Mouse (Mus musculus): ENCODE data around the gene Bcr. TPM values are rescaled to one million over a fixed set of nuclear protein-coding genes. Genes with fewer than 3 reads are reported as not detected.

The Bcr gene
- polyA plus RNA-seq, 1 experiment from 2014 or later: 11.7 TPM

GRCm38 (mm10) chr10:75118444-75118843 lies 58.1 kb downstream of the Bcr start:
- no peaks in the 10 kb centered on the region for H3K27me3 ChIP-seq (ENCODE audit: control insufficient read depth, insufficient read depth, low read length)
- H3K27ac ChIP-seq (ENCODE audit: low read depth, low read length): no peak overlapping the region
- 87% methylated on average over 6 of the region's 6 CpGs for WGBS
- ATAC-seq (replicated peaks; ENCODE audit: low FRiP score) (no peak), DNase-seq (ENCODE audit: low spot score) (no peak)
- no peaks in the 10 kb centered on the region for H3K9me3 ChIP-seq (ENCODE audit: control insufficient read depth, low read length)
- no peak overlapping the region for H3K9ac ChIP-seq (ENCODE audit: low read length)
- H3K36me3 ChIP-seq (ENCODE audit: control insufficient read depth, insufficient read depth, low read length): no peaks in the 10 kb centered on the region
- H3K4me1 ChIP-seq (replicated peaks; ENCODE audit: control insufficient read depth, insufficient read depth, low read length): no peaks in the 10 kb centered on the region
- H3K4me2 ChIP-seq (ENCODE audit: low read depth, low read length, severe bottlenecking): no peak overlapping the region
- no peak overlapping the region for H3K4me3 ChIP-seq (ENCODE audit: low read depth, low read length)

- no peak for ATAC-seq (replicated peaks; ENCODE audit: low FRiP score)
- H3K9me3 ChIP-seq (ENCODE audit: control insufficient read depth, low read length): no peaks in the 10 kb centered on the region
- H3K4me3 ChIP-seq (ENCODE audit: low read depth, low read length): no peak overlapping the region
- H3K27ac ChIP-seq (ENCODE audit: low read depth, low read length): no peak overlapping the region
- no peaks in the 10 kb centered on the region for H3K4me1 ChIP-seq (replicated peaks; ENCODE audit: control insufficient read depth, insufficient read depth, low read length)
- DNase-seq (ENCODE audit: low spot score): no peak
- no peak overlapping the region for H3K4me2 ChIP-seq (ENCODE audit: low read depth, low read length, severe bottlenecking)
- no peaks in the 10 kb centered on the region for H3K36me3 ChIP-seq (ENCODE audit: control insufficient read depth, insufficient read depth, low read length)
- H3K27me3 ChIP-seq (ENCODE audit: control insufficient read depth, insufficient read depth, low read length): no peaks in the 10 kb centered on the region
- 86% methylated on average over 3 of the region's 3 CpGs for WGBS
- no peak overlapping the region for H3K9ac ChIP-seq (ENCODE audit: low read length)
Observed at GRCm38 (mm10) chr10:75119396-75119795, 59.0 kb downstream of the Bcr start.

- no peak overlapping the region for H3K4me3 ChIP-seq (ENCODE audit: low read depth, low read length)
- H3K36me3 ChIP-seq (ENCODE audit: control insufficient read depth, insufficient read depth, low read length): no peaks in the 10 kb centered on the region
- no peak overlapping the region for H3K27ac ChIP-seq (ENCODE audit: low read depth, low read length)
- DNase-seq (ENCODE audit: low spot score) (no peak), ATAC-seq (replicated peaks; ENCODE audit: low FRiP score) (no peak)
- H3K4me2 ChIP-seq (ENCODE audit: low read depth, low read length, severe bottlenecking): no peak overlapping the region
- H3K9me3 ChIP-seq (ENCODE audit: control insufficient read depth, low read length): no peaks in the 10 kb centered on the region
- 82% methylated on average over 5 of the region's 5 CpGs for WGBS
- H3K4me1 ChIP-seq (replicated peaks; ENCODE audit: control insufficient read depth, insufficient read depth, low read length): no peaks in the 10 kb centered on the region
- H3K9ac ChIP-seq (ENCODE audit: low read length): no peak overlapping the region
- no peaks in the 10 kb centered on the region for H3K27me3 ChIP-seq (ENCODE audit: control insufficient read depth, insufficient read depth, low read length)
Observed at GRCm38 (mm10) chr10:75120176-75120575, 59.8 kb downstream of the Bcr start.

- no peak overlapping the region for H3K4me3 ChIP-seq (ENCODE audit: low read depth, low read length)
- no peak for DNase-seq (ENCODE audit: low spot score)
- no peak overlapping the region for H3K27ac ChIP-seq (ENCODE audit: low read depth, low read length)
- H3K4me1 ChIP-seq (replicated peaks; ENCODE audit: control insufficient read depth, insufficient read depth, low read length): no peaks in the 10 kb centered on the region
- H3K27me3 ChIP-seq (ENCODE audit: control insufficient read depth, insufficient read depth, low read length): no peaks in the 10 kb centered on the region
- WGBS: 74% methylated on average over 5 of the region's 5 CpGs
- H3K36me3 ChIP-seq (ENCODE audit: control insufficient read depth, insufficient read depth, low read length): no peaks in the 10 kb centered on the region
- H3K9me3 ChIP-seq (ENCODE audit: control insufficient read depth, low read length): no peaks in the 10 kb centered on the region
- no peak overlapping the region for H3K4me2 ChIP-seq (ENCODE audit: low read depth, low read length, severe bottlenecking)
- ATAC-seq (replicated peaks; ENCODE audit: low FRiP score): no peak; the same call in 1 of the 2 replicates
- H3K9ac ChIP-seq (ENCODE audit: low read length): no peak overlapping the region
Observed at GRCm38 (mm10) chr10:75121028-75121427, 60.6 kb downstream of the Bcr start.

- Histone ChIP-seq H3K4me1 (replicated peaks; ENCODE audit: control insufficient read depth, insufficient read depth, low read length) (no peaks in the 10 kb centered on the region), H3K9ac (ENCODE audit: low read length) (no peak overlapping the region), H3K9me3 (ENCODE audit: control insufficient read depth, low read length) (no peaks in the 10 kb centered on the region), H3K4me2 (ENCODE audit: low read depth, low read length, severe bottlenecking) (no peak overlapping the region), H3K27ac (ENCODE audit: low read depth, low read length) (no peak overlapping the region), H3K27me3 (ENCODE audit: control insufficient read depth, insufficient read depth, low read length) (no peaks in the 10 kb centered on the region), H3K36me3 (ENCODE audit: control insufficient read depth, insufficient read depth, low read length) (no peaks in the 10 kb centered on the region; the same call in 1 of the 2 replicates), H3K4me3 (ENCODE audit: low read depth, low read length) (no peak overlapping the region)
- DNase-seq (ENCODE audit: low spot score) (no peak), ATAC-seq (replicated peaks; ENCODE audit: low FRiP score) (no peak)
- WGBS: 82% methylated on average over 4 of the region's 4 CpGs
Observed at GRCm38 (mm10) chr10:75125577-75125976, 65.2 kb downstream of the Bcr start.

- no peak for DNase-seq (ENCODE audit: low spot score)
- Histone ChIP-seq H3K27ac (ENCODE audit: low read depth, low read length) (no peak overlapping the region), H3K27me3 (ENCODE audit: control insufficient read depth, insufficient read depth, low read length) (no peaks in the 10 kb centered on the region), H3K36me3 (ENCODE audit: control insufficient read depth, insufficient read depth, low read length) (no peaks in the 10 kb centered on the region; the same call in 1 of the 2 replicates), H3K4me1 (replicated peaks; ENCODE audit: control insufficient read depth, insufficient read depth, low read length) (no peaks in the 10 kb centered on the region), H3K9ac (ENCODE audit: low read length) (no peak overlapping the region), H3K9me3 (ENCODE audit: control insufficient read depth, low read length) (no peaks in the 10 kb centered on the region), H3K4me3 (ENCODE audit: low read depth, low read length) (no peak overlapping the region), H3K4me2 (ENCODE audit: low read depth, low read length, severe bottlenecking) (no peak overlapping the region)
- 0 out of 2 replicates have a peak, but pooled peaks have one; percentile 10 for ATAC-seq (replicated peaks; ENCODE audit: low FRiP score)
- 92% methylated on average over 7 of the region's 7 CpGs for WGBS
Observed at GRCm38 (mm10) chr10:75129283-75129710, 68.9 kb downstream of the Bcr start.

GRCm38 (mm10) chr10:75130372-75131046 lies 70.1 kb downstream of the Bcr start:
- H3K36me3 ChIP-seq (ENCODE audit: control insufficient read depth, insufficient read depth, low read length): no peaks in the 10 kb centered on the region; the same call in 1 of the 2 replicates
- H3K27ac ChIP-seq (ENCODE audit: low read depth, low read length): no peak overlapping the region
- no peak for DNase-seq (ENCODE audit: low spot score)
- H3K4me2 ChIP-seq (ENCODE audit: low read depth, low read length, severe bottlenecking): no peak overlapping the region
- H3K9me3 ChIP-seq (ENCODE audit: control insufficient read depth, low read length): no peaks in the 10 kb centered on the region
- WGBS: 91% methylated on average over 4 of the region's 4 CpGs
- no peak overlapping the region for H3K4me3 ChIP-seq (ENCODE audit: low read depth, low read length)
- H3K9ac ChIP-seq (ENCODE audit: low read length): no peak overlapping the region
- ATAC-seq (replicated peaks; ENCODE audit: low FRiP score): no peak
- H3K4me1 ChIP-seq (replicated peaks; ENCODE audit: control insufficient read depth, insufficient read depth, low read length): no peaks in the 10 kb centered on the region
- no peaks in the 10 kb centered on the region for H3K27me3 ChIP-seq (ENCODE audit: control insufficient read depth, insufficient read depth, low read length)

- no peaks in the 10 kb centered on the region for H3K27me3 ChIP-seq (ENCODE audit: control insufficient read depth, insufficient read depth, low read length)
- WGBS: 69% methylated on average over 8 of the region's 8 CpGs
- no peak for ATAC-seq (replicated peaks; ENCODE audit: low FRiP score)
- no peak overlapping the region for H3K27ac ChIP-seq (ENCODE audit: low read depth, low read length)
- no peaks in the 10 kb centered on the region for H3K9me3 ChIP-seq (ENCODE audit: control insufficient read depth, low read length)
- H3K9ac ChIP-seq (ENCODE audit: low read length): no peak overlapping the region
- H3K4me3 ChIP-seq (ENCODE audit: low read depth, low read length): no peak overlapping the region
- no peak overlapping the region for H3K4me2 ChIP-seq (ENCODE audit: low read depth, low read length, severe bottlenecking)
- peaks cover 2% of the 10 kb centered on the region; the same call in 1 of the 2 replicates for H3K36me3 ChIP-seq (ENCODE audit: control insufficient read depth, insufficient read depth, low read length)
- no peaks in the 10 kb centered on the region for H3K4me1 ChIP-seq (replicated peaks; ENCODE audit: control insufficient read depth, insufficient read depth, low read length)
- DNase-seq (ENCODE audit: low spot score): no peak
Observed at GRCm38 (mm10) chr10:75131625-75132024, 71.2 kb downstream of the Bcr start.

Measured in forebrain, embryonic 11.5 days (tissue).